Mouse (Mus musculus) thymus, postnatal 14 days (tissue): ENCODE results near the gene Ppp1r9b.

Experiments used
- DNase-seq: peaks from one replicate; pipeline ENCODE4 v3.0.0; 2021

Gene Ppp1r9b

DNA sequence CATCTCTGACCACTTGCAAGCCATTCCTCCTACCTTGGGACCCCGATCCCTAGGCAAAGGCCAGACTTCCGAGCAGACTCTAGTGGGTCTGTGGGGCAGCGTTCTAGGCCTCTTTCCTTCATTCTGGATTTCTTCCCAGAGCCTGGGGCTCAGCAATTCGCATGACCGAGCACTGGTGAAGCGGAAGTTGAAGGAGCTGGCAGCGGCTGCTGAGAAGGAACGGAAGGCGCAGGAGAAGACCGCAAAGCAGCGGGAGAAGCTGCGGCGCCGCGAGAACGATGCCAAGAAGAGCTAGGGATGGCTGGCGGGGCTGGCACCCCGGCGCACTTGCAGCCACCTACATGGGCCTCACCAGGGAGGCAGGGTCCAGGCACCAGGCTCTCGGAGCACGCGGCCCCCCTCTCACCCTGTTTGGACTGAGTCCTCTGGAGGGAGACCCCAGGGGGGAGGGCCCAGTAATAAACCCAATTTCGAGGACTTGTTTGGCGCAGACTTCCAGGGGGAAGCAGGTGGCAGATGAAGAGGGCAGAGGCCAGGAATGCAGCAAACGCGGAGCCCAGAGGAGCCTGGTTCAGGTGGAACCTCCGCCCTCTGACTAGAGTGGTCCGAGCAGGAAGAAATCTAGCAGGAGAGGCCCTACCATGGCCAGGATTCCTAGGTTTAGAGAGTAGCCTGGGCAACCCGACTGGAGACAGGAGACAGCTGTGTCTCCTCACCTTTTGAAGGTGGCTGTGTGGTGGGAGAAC, 33.8 kb downstream of the Ppp1r9b start:
- no peak for DNase-seq

DNA sequence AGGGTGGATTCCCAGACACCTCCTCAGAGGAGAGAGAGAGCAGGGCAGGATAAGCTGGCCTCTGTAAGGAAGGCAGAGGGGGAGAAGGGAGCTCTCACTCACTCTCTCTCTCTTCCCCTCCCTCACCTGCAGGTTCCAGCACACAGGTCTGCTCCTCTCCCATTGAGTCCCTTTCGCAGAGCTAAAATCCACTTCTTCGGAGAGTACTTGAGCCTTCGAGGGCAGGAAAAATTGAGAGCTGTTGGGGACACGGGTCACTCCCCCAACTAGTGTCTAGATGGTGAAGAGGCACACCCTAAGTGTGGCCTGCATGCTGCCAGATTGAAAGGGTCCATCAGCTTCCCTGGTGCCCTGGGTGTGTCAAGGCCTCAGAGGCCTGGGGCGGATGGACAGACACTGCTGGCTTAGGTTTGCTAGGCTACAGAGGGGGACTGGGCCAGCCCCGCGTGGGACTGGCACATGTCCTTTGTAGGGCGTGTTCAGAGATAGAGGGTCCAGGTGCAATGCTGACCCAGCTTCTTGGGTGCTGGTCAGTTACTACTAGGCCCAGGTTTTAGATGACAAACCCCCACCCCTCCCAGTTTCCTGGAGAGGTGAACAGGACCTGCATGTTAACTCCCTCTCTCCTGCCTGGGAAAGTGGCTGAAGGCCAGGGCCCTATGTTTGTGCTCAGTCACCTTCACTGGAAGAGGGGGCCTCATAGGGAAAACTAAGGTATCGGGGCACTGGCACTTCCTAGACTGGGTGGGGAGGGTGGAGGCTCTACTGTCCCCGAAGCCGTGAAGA, 34.6 kb downstream of the Ppp1r9b start:
- no peak for DNase-seq

DNA sequence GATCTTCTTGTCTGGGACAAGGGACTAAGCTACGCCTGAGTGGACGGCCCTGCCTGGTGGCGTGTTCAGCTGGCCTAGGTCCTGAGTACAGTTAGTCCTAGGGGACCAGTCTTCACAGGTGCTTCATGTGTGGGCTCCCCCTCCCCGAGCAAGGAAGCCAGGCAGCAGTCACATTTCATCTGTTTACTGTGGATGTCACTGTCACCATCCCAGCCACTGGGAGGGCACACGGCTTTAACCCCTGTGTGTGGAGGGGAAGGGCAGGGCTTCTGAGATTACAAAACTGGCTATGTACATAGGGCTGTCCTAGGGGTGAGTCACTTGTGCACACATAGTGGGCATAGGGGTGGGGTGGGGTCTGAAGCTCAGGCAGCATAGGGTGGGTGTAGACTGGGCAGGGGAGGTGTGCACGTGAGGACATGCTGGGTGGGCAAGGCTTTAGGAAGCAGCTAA, 35.3 kb downstream of the Ppp1r9b start:
- DNase-seq, result no peak

DNA sequence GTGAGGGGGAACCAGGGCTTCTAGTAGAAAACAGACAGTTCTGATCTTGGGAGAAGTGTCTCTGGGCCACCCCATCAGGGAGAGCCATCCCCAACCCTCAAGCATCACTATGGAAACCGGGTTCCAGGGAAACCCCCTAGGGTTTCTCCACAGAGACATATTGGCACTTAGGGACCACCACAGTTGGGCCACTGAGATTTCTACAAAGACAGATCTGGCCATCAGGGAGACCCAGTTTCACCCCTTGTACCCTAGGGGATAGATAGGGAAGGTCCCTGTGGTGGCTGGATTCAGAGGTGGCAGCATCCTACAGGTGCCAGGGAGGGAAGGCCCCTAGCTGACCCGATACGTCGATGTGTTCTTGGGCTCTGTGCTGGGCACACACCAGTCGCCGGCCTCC, 36.0 kb downstream of the Ppp1r9b start:
- no peak for DNase-seq

DNA sequence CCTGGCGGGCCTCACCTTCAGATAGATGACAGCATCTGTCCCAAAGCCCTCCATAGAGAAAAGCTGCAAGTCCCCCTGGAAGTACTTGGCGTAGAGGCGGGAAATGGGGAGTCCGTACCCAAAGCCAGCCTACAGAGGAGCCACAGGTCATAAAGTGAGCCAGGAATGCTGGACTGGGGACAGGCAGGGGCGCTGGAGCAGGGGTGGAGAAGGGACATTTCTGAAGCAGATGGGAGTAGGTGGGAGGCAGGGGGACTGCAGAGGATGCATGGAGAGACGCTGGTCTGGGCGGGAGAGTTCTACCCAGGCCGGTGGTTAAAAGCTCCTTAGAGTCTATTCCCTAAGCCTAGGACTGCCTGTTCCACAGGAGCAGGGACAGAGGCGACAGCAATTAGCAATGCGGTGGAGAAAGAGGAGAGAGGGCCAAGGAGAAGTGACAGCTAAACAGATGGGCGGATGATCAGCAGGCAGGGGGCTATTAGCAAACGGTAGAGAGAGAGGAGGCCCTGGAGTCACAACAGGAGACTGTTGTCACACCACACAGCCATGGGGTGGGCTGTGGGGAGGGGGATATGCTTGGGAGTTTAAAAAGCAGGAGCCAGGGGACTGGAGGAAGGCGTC, 37.1 kb downstream of the Ppp1r9b start:
- no peak for DNase-seq

DNA sequence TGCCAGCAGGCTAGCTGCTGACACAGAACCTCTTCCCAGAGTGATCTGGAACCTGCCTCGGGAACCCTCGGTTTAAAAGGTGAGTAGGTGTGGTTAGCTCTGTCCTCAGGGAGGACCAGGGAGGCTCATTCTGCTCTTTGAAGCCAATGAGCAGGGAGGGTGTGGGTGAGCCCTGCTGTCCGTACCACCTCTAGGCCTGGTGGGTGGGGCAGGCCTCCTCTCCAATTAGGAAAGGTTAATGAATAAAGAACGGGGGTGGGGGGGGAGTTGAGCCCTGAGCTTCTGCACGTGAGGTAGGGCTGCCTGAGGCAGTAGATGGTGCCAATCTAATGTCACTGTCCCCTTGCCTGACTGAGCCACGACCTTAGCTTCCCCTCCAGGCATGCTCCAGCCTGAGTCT, 42.1 kb downstream of the Ppp1r9b start:
- no peak for DNase-seq

DNA sequence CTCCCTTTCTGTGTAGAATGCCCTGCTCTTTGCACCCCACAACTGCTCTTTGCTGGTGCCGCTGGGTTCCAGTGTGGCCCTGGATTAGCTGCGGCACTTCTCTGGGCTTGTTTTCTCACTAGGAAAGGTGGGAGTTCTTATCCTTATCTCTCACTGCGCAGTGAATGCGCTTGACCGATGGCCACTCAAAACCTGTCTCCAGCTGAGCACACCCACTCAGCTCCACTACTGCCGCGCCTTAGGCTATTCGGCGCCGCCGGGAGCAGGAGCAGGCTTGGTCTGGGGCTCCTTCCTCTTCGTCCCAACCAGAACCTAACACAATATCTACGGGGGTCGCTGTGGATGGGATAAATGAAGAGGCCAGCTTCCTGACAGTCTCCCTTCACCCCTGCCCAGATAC, 42.8 kb downstream of the Ppp1r9b start:
- no peak for DNase-seq

DNA sequence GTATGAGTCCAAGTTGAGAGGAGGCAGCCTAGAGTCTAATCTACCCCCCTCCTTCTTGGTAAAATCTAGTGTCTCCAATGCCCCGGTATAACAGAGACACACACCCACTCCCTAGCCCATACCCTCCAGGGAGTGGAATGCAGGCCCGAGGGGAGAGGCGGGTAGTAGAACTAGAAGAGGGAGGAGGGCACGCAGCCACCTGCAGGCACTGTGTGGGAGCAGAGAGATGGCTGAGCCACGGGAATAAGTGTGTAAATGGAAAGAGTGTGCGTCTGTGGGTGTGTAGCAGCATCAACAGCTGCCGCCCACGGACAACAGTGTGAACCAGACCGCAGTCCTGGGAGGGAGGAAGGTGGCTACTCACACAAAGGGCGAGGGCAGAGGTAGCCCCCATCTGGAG, 44.1 kb downstream of the Ppp1r9b start:
- no peak for DNase-seq

DNA sequence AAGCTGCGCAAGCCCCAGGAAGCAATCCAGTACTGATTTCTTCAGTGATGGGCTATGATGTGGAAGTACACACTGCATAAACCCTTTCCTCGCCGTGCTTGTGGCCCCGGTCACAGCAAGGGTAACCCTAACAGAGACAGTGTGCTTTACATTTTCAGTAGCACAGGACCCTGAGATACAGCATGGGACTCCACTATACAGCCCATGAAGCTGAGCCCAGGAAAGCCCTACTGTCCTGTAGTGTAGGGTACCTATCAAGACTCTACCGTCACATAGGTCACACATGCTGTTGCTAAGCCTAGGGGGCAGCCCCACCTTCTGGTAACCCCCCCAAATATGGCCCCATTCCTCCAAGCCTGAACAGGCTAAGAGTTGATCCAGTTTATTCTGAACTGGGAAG, 45.7 kb downstream of the Ppp1r9b start:
- no peak for DNase-seq

DNA sequence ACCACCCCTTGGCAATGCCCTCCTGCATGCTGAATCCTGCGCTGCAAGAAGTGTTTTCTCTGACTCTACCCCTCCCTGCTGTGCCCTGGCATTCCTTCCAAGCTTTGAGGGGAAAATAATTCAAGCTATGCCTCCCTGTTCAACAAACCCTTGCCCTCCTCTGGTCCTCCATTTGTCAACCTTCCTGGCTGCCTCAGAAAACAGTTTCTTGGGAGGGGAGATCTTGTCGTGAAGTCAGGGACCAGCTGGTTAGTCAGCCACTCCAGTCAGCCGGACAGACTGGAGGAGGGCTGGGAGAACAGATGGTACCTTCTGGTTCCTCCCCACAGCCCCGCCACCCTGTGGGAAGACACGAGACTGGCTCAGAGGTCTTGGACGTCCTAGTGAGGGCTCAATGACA, 46.5 kb downstream of the Ppp1r9b start:
- DNase-seq, result no peak

DNA sequence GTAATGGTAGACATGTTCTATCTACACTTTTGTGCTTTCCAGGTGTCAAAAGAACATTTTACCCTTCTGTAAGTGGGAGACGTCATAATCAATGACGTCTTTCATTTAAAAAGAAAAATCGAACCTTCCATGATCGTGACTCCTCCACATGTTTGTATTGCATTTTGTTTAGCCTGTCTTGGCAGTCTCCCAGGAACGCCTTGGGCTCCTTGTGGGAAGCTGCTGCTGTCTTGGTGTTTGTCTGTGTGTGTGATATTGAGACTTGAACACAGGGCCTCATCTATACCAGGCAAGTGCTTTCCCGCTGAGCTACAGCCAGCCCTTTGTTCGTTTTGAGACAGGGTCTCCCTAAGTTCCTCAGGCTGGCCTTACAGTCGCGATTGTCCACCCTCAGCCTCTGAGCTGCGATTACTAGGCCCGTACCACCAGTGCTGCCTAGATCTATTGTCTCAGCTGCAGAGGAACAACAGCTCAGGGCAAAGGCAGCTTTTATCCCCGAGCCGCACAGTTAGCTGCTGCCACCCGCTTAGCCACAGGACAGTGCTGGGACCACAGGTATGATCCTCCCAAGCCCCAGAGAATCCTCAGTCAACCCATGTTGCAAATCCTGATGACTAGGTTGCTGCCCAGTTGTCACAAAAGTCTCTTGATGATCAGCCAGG, 47.5 kb downstream of the Ppp1r9b start:
- no peak for DNase-seq

DNA sequence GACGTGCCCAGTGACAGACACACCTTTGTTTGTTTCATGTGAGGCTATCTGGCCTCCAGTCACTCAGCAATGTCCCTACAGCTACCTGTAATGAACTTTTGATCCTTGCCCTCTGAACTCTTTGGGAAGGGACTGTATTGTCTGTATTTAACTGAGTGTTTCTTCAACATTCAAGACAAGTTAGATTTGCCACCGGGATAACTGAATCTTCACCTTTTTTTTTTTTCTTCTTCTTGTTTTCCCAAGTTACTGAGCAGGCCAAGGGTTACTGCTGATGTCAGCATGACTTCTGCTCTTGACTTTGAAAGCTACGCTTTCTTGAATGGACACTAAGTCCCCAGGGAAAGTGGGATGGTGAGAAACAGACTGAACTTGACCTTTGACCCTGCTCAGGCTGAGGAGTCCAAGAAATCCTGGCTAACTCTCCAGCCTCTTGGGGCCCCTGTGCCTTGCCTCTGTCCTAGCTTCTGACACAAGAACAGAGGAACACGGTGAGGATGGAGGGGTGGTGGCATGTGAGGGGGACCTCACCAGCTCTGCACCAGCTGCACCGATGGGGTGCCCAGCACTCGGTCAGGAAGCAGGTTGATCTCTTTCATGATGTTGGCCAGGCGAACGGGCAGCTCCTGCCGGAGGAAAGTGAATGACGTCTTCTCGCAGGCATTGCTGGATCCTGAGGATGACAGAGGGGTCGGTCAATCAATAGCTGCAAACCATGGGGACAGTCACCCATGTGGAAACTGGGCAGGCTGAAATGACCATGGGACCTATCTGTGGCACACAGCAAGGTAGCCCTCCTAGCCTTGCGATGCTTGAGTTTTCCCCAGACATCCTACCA, 48.2 kb downstream of the Ppp1r9b start:
- DNase-seq, result no peak

DNA sequence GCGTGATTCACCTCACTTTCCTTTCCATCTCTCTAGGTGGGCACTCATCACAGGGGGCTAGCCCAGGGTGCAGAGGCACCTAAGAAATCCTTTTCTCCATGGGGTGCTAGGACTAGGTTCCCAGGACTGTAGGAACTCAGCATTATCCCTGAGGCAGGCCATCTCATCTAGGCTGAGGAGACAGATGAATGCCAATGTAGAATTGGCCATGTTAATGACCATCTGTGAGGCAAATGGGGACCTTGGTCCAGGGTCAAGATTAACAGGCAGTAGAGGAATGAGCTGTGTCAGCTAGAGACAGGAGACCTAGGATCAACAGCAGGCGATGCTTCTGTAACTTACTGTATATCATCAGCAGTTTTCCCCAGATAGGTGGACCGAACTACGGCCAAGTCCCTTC, 48.9 kb downstream of the Ppp1r9b start:
- DNase-seq, result no peak

DNA sequence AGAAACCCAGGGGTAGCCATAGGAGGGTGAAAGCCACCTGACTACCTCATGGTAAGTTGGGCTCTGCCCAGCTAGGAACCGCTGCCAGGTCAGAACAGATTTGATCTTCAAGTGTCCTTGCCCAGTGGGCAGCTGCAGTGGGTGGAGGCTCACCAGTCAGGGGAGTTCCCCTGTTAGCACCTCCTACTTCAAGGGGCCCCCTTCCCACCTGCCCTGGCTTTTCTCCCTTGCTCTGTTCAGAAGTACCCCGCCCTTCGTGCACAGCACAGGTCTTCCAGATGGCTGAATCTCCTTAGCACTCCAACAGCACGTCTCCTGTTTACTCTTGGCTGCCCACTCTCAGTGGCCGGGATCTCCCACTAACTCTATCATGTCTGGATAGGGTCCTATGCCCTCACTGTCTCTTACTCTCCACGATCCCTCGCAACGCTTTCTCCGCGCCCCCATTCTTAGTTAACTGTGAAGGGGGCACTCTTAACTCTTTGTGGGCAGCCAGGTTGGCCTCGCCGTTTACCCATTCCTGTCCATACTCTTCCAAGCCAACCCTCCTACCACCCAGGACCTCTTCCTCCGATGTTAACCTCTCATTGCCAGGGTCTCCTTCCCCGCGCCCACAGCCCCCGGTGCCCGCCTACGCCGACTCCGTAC, 49.8 kb downstream of the Ppp1r9b start:
- peak; percentile 52 for DNase-seq

DNA sequence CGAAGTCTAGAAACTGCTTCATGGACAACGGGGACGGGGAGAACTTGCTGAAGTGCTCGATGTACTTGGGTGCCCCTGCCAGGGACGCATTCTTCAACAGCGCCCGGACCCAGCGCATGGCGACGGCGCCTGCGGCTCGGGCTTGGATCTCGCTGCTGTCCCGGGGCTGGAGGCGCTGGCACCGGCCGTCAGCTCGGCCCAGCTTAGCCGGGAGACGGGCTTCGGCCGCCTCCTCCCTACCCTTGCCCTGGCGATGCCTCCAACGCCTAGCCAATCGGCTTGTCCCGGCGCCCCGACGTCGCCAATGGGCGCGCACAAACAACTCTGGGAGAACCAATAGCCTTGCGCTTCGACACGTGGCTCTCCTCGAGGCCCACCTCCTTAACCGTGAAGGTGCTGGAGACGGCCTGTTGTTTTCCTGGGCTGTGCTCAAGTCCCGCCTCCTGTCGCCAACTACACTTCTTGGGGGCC, 50.3 kb downstream of the Ppp1r9b start, which contains the start of gene Pdk2:
Gene Pdk2, minus strand, starts transcription at position 216 of the 471 bp plus-strand sequence.
- DNase-seq, result peak; percentile 92

DNA sequence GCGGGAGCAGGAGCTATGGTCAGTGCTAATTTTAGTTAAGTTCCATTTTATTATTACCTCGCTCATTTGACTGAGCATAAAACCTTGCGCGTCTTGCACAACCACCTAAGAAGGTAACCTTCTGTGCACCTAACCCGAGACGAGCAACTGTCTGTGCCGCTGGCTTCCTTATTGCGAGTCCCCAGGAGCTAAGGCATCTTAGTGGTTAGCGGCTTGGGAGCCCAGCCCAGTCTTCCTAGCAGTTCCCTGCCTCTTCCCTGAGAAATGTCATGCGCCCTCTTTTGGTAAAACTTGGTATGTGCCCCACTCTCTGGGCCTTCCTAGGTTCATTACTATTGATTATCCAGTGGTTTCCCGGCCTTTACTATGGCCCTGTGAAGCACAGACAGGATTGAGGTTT, 51.3 kb downstream of the Ppp1r9b start:
- DNase-seq, result peak; percentile 72

DNA sequence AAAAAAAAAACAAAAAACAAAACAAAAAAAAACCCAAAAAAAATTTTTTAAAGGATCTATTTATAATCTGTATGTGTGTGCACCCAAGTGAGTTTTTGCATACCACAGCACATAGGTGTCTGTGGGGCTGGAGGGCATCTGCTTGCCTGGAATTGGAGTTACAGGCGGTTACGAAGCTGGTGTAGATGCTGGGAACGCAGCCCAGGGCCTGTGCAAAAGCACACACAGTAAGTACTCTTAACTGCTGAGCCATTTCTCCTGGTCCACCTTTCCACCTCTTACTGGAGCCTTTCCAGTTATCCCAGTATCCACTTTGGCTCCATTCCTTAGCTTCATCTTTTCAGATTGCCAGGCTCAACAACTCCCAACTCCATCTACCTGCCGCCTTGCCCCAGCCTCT, 52.2 kb downstream of the Ppp1r9b start:
- no peak for DNase-seq

DNA sequence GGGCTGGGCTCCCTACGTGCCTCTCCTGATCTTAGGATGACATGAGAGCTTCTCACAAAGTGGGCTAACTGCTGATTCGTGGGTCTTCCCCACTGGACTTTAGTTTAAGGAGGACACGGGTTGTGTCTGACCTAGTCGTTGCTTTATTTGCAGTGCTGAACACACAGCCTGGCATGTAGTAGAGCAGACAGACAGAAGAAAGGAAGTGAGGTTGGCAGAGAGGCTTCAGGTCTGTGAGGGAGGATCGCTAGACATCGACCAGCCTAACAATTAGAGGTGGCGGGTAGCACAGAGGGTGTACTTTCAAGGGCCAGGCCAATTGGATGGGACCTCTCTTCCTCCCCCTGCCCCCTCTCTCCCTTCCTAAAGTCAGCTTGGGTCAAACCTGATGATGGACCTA, 52.8 kb downstream of the Ppp1r9b start:
- no peak for DNase-seq

DNA sequence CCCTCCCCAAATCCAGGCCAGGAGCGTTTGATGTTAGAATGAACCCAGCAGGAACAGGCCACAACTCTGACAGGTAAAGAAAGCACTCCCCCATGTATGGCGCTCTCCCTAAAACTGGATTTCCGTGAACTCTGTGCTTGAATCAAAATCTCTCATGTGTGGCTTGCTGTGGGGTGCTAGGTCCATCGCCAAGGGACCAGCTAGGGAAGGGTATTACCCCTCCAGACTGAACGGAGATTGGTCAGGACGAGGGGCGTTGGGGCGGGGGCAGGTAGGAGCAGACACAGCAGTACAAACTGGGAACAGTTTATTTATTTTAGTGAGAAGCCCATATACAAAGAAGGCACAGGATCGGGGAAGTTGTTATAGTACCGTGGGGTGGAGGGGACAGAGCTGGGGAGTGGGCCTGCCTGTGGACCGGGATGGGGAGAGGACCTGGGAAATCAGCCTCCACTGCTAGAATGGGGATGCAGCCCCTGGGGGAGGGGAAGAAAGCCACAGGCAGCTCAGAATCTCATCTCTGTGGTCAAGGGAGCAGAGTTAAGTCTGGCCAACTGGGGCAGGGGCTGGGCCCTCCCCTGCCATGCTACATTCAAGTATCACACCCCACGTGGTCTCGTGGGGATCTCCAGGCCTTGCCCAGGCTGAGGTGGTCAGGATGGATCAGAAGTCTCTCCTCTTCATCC, 53.5 kb downstream of the Ppp1r9b start:
- DNase-seq, result no peak

DNA sequence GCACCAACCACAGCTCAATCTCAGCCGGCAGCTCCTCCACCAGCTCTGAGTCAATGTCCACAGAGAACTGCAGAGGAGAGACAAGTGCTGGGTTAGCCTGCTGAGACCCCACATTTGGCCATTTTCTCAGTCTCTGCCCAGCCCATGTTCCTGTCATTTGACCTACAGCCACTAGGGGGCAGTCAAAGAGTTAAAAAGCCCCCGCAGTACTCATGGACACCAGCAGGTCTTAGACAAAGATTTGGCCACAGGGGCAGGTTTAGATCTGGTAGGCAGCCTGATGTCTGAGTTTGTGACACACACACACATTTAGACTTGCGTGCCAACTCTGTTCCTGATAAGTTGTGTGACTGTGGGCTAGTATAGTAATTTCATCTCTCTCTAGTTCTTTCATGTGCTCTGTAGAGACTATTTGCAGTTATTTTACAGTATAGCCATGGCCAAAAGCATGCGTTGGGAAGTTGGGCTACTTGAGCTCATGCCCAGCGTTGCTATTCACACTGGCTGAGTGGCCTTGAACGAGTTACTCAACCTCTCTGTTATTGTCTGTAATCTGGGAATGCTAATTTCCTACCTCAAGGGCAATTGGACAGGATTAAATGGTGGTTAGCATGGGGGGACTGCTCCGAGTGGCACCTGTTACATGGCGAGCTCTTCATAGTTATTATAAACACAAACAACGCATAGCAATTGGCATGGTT, 56.3 kb downstream of the Ppp1r9b start:
- peak; percentile 62 for DNase-seq
